Mouse (Mus musculus) hindbrain, embryonic 15.5 days (tissue): ENCODE measurements at regions not wholly inside any gene's neighbourhood (a gene's known extent, or its start where the extent isn't known, plus 50 kb on each side); places are given as distances from the start of the nearest gene placed in this dataset.

Experiments
- ATAC-seq: fragments of 200-750 bp; cut with Nextera tagmentation; 2 replicates; pipeline ENCODE4 v1.8.0; 2017; ENCODE audit warnings: low read depth, moderate number of reproducible peaks, moderate TSS enrichment; ENCODE audit not compliant: low FRiP score
- H3K27ac ChIP-seq: fragments of 300-500 bp; sonication (generic); replicated peaks from 2 replicates; pipeline ENCODE4 v1.5.1; 2015; ENCODE audit warnings: mild to moderate bottlenecking, inconsistent platforms
- H3K27me3 ChIP-seq: fragments of 300-500 bp; sonication (generic); 2 replicates; pipeline ENCODE4 v1.6.1; 2015; ENCODE audit warnings: control low read depth, inconsistent platforms
- H3K36me3 ChIP-seq: fragments of 300-500 bp; sonication (generic); 2 replicates; pipeline ENCODE4 v1.6.1; 2015; ENCODE audit warnings: control low read depth, inconsistent platforms
- H3K4me1 ChIP-seq: fragments of 300-500 bp; sonication (generic); replicated peaks from 2 replicates; pipeline ENCODE4 v1.6.1; 2015; ENCODE audit warnings: control low read depth, inconsistent platforms
- H3K4me2 ChIP-seq: fragments of 300-500 bp; sonication (generic); 2 replicates; pipeline ENCODE4 v1.6.1; 2015; ENCODE audit warnings: moderate library complexity, mild to moderate bottlenecking, inconsistent platforms
- H3K4me3 ChIP-seq: fragments of 300-500 bp; sonication (generic); 2 replicates; pipeline ENCODE4 v1.5.1; 2015; ENCODE audit warnings: mild to moderate bottlenecking, inconsistent platforms
- H3K9ac ChIP-seq: fragments of 300-500 bp; sonication (generic); 2 replicates; pipeline ENCODE4 v1.6.1; 2015; ENCODE audit warnings: inconsistent platforms
- H3K9me3 ChIP-seq: fragments of 300-500 bp; sonication (generic); 2 replicates; pipeline ENCODE4 v1.6.1; 2016; ENCODE audit warnings: control low read depth, inconsistent platforms
- WGBS: fragments of 180-500 bp; shearing (Covaris S2); methylation state at CpG from one replicate; pipeline ENCODE4 v1.1.7; 2015; 5-methylcytosine and 5-hydroxymethylcytosine counted together

DNA sequence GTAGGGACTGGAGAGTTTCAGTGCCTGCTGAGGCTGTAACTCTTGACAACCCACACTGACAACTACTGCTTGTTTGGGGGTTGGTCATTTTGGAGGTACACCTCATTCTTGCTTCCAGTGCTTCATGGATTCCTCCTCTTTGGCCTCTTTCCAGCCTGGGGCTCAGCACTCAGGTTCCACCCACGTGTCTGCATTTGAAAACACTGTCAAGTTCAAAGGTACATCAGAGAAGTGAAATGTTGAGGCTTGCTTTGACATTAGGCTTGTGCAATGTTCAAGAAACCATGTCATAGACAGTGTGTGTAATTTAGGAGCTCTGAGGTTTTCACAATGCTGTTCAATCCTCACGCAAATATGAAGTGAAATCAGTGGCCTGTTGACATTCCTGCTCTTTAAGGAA is 304.5 kb downstream of the Sox11 start:
- H3K36me3 ChIP-seq = no peaks in the 10 kb centered on the region
- H3K27ac ChIP-seq = no peak overlapping the region
- H3K9ac ChIP-seq = no peak overlapping the region
- no peak overlapping the region for H3K4me2 ChIP-seq
- 75% methylated on average over 2 of the region's 2 CpGs for WGBS
- ATAC-seq = no peak
- H3K4me3 ChIP-seq = no peak overlapping the region
- no peaks in the 10 kb centered on the region for H3K27me3 ChIP-seq
- no peaks in the 10 kb centered on the region for H3K4me1 ChIP-seq
- no peaks in the 10 kb centered on the region for H3K9me3 ChIP-seq

DNA sequence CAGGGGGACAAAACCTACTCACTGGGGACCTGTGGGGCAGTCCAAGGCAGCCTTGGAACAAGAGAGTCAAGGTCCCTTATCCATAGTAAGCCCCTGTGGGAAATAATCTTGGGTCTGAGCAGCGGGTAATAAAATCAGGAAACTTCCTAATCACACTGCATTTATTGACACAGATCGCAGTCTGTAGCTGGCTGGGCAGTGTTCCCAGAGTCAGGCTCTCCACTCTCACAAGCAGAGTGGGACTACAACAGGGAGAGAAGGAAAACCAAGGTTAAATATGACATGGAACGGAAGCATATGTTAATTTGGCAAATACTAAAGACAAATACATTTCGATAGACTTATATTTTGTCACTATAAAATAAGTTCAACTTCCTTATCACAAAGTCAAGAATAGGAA is 322.6 kb downstream of the Sox11 start:
- Histone ChIP-seq H3K4me3 (no peak overlapping the region), H3K4me2 (no peak overlapping the region), H3K9me3 (no peaks in the 10 kb centered on the region), H3K27me3 (no peaks in the 10 kb centered on the region), H3K36me3 (no peaks in the 10 kb centered on the region), H3K9ac (no peak overlapping the region), H3K27ac (peak overlapping the region; percentile 23; the same call in 1 of the 2 replicates), H3K4me1 (peaks cover 21% of the 10 kb centered on the region)
- ATAC-seq = no peak
- WGBS = 56% methylated on average over 4 of the region's 4 CpGs

DNA sequence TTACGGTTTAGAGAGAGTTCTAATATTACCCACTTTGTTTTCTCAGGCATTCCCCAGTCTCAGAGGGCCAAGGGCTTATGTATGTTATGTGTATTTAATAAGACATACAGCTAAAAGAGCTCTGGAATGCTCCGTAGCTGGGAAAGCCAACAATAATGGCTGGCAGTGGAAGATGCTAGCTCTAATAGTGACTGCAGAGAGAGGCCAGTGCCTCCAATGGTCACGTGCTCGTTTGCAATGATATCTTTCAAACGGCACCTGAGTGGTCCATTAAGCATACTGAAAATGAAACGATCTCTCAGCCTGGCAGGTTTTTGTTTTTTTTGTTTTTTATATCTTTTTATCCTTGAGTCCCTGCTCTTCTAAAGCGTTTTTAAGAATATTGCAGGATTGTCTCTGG is 324.0 kb downstream of the Sox11 start:
- Histone ChIP-seq H3K27me3 (no peaks in the 10 kb centered on the region), H3K9ac (no peak overlapping the region), H3K27ac (peak overlapping the region; percentile 72), H3K4me2 (peak overlapping the region; percentile 19), H3K4me1 (peaks cover 21% of the 10 kb centered on the region), H3K9me3 (no peaks in the 10 kb centered on the region), H3K36me3 (no peaks in the 10 kb centered on the region), H3K4me3 (no peak overlapping the region)
- 32% methylated on average over 7 of the region's 7 CpGs for WGBS
- ATAC-seq = peak; percentile 74; the same call in 1 of the 2 replicates

DNA sequence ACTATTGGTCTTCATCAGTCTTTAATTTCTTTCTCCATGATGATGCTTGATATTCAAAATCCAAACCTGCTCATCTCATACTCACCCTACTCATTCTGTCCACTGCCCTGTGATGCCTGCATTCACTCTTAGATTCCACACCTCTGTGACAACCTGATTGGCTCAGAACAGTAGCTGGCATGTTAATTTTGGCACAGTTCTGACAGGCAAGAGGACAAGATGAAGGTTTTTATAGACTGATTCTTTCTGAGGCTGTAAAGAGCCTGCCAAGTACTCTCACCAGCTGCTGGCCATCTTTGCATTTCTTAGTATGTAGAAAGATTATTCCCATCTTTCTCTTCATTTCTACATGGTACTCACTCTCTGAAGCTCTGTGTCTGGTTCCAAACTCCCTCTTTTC is 343.1 kb downstream of the Sox11 start:
- no peak overlapping the region for H3K9ac ChIP-seq
- H3K9me3 ChIP-seq = no peaks in the 10 kb centered on the region
- no peaks in the 10 kb centered on the region for H3K4me1 ChIP-seq
- no peak for ATAC-seq
- no peaks in the 10 kb centered on the region for H3K36me3 ChIP-seq
- H3K27ac ChIP-seq = no peak overlapping the region
- H3K4me3 ChIP-seq = no peak overlapping the region
- no peaks in the 10 kb centered on the region for H3K27me3 ChIP-seq
- no peak overlapping the region for H3K4me2 ChIP-seq

DNA sequence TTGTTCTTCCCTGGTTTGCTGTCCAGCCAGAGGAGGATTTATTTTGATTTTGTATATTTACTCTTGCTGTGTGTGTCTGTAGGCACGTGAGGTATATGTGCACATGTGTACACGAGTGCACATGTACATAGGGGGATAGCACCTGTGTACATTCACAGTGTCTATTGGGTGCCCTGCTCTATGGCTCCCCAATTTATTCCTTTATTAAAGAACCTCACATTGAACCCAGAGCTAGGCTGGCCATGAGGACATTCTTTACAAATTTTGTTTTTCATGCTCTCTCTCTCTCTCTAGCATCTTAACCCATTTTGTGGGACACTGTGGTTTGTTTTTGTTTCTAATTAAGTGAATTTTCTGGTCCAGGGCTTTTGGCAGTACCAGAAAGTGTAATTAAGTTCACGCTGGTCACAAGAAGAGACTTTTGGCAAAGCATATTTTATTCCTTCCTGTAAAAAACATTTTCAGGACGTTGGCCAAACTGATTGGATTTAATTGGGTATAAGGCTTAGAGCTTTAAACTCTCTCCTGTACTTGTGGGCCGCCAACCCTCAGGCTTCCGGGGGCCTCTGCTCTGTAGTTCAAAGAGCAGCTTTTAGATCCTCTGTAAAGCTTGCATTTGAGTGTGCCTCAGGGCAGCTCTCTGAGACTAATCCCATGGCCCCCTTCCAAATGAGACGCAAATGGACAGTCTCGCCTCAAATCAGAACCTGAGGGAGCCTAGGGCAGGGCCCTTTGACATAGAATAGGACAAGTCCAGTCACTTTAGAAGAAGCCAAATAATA is 365.9 kb downstream of the Sox11 start:
- Histone ChIP-seq H3K36me3 (no peaks in the 10 kb centered on the region), H3K9me3 (no peaks in the 10 kb centered on the region), H3K4me2 (no peak overlapping the region), H3K27me3 (no peaks in the 10 kb centered on the region), H3K27ac (no peak overlapping the region), H3K4me3 (no peak overlapping the region), H3K4me1 (no peaks in the 10 kb centered on the region), H3K9ac (no peak overlapping the region)
- no peak for ATAC-seq
- WGBS = 63% methylated on average over 8 of the region's 8 CpGs

DNA sequence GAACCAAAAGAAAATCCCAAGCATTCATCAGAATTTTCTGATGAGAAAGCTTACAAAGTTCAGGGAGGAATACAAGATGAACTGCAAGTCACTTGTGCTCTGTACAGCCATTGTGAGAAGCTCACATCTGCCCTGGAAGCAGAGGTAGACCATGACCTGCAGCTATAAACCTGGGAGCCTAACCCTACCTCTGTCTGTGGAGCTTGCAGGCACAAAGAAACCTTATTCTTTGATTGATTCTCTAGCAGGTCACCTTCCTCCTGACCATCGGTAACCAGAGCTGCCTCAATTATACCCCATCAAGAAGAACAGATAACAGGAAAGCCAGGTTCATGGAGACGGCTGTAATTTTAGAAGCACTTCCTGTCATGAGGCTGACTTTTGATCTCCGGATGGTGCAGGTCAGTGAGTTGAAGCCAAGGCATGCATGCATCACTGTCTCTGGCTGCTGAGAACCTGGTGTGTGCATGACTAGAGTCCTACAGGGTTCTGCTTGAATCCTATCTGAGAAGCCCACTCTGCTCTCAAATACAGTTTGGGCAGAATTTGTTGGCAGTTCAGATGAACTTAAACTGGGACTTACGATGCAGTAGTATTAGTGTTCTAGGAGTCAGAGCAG is 369.8 kb downstream of the Sox11 start:
- 86% methylated on average over 4 of the region's 4 CpGs for WGBS
- Histone ChIP-seq H3K36me3 (no peaks in the 10 kb centered on the region), H3K27ac (no peak overlapping the region), H3K9me3 (no peaks in the 10 kb centered on the region), H3K4me1 (no peaks in the 10 kb centered on the region), H3K4me2 (no peak overlapping the region), H3K27me3 (no peaks in the 10 kb centered on the region), H3K4me3 (no peak overlapping the region), H3K9ac (no peak overlapping the region)
- ATAC-seq = no peak

DNA sequence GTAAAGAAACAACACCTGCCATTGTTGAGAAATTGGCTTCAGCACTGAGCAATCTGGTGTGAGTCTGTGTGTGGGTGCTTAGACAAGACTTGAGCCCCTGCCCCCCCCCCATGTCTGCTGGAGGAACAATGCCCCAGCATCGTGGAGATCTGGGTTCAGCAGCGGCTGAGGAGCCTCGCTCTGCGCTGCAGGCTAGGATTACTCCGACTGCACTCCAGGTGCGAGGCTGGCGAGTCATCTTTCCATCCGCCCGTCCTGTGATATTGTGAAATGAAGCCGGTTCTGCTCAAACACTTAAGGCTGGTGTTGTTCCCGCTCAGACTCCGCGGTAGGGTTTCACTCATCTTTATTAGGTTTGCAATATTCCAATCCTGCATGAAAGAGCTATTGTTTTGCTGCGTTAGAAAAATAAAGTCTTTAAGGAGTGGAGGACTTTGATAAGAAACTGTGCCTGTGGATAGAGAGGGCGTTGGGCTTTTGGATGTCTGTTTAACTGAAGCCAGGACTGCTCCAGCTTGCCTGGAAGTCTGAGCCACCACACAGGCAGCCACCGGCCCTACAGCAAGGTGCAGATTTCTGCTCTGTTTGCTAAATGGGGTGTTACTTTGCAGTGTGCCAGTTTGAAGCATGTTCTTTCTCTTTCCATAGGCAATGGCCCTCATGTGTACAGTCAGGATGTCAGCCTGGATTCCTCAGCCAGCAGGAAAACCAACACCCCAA is 375.2 kb downstream of the Sox11 start:
- no peak overlapping the region for H3K9ac ChIP-seq
- WGBS = 70% methylated on average over 16 of the region's 16 CpGs
- no peak overlapping the region for H3K4me3 ChIP-seq
- no peaks in the 10 kb centered on the region for H3K36me3 ChIP-seq
- H3K4me2 ChIP-seq = no peak overlapping the region
- H3K27ac ChIP-seq = 0 out of 2 replicates have a peak overlapping the region, but pooled peaks have one; percentile 26
- H3K9me3 ChIP-seq = no peaks in the 10 kb centered on the region
- H3K4me1 ChIP-seq = 0 out of 2 replicates have a peak, but pooled peaks cover 4% of the 10 kb centered on the region
- ATAC-seq = no peak
- no peaks in the 10 kb centered on the region for H3K27me3 ChIP-seq

DNA sequence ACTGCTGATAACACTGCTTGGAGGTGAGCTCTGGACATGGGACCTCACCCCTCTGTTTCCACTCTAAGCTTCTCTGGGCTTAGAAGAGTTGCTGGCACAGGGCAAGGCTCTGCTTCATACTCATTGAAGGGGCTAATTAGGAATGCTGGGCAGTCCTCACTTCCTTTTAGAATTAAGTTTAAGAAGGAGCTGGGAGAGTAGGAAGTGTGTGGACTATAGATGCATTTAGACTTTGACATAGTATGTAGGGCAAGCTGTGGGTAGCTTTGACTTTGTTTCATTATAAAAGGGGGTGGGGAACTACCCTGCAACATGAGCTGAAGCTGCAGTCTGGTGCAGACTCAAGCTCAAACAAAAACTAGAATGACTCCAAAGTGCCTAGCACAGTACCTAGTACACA is 378.5 kb downstream of the Sox11 start:
- Histone ChIP-seq H3K27ac (no peak overlapping the region), H3K9me3 (no peaks in the 10 kb centered on the region), H3K36me3 (no peaks in the 10 kb centered on the region), H3K4me2 (no peak overlapping the region), H3K4me3 (no peak overlapping the region), H3K9ac (no peak overlapping the region), H3K27me3 (no peaks in the 10 kb centered on the region), H3K4me1 (0 out of 2 replicates have a peak, but pooled peaks cover 4% of the 10 kb centered on the region)
- ATAC-seq = no peak

DNA sequence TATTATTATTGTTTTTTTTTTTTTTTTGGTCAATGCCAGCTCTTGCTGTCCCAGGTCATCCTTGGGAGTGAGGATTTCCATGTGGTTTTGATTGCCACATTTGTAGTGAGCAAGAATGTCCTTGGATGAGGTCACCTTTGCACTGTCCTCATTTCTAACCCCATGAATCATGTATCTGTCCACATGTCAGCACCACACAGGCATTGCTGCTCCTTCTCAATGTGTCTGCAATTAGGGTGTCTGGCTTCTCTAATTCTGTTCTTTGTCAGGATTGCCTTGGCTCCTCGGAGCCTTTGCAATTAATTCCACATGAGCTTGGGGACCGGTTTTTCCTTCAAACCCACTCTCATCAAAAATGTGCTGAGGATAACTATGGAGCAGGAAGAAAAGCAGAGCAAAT is 402.5 kb downstream of the Sox11 start:
- no peak overlapping the region for H3K4me2 ChIP-seq
- WGBS = 40% methylated on average over 2 of the region's 2 CpGs
- no peaks in the 10 kb centered on the region for H3K27me3 ChIP-seq
- no peaks in the 10 kb centered on the region for H3K36me3 ChIP-seq
- no peak overlapping the region for H3K9ac ChIP-seq
- ATAC-seq = no peak
- H3K4me3 ChIP-seq = no peak overlapping the region
- H3K9me3 ChIP-seq = no peaks in the 10 kb centered on the region
- peaks cover 14% of the 10 kb centered on the region; the same call in 1 of the 2 replicates for H3K4me1 ChIP-seq
- no peak overlapping the region for H3K27ac ChIP-seq

DNA sequence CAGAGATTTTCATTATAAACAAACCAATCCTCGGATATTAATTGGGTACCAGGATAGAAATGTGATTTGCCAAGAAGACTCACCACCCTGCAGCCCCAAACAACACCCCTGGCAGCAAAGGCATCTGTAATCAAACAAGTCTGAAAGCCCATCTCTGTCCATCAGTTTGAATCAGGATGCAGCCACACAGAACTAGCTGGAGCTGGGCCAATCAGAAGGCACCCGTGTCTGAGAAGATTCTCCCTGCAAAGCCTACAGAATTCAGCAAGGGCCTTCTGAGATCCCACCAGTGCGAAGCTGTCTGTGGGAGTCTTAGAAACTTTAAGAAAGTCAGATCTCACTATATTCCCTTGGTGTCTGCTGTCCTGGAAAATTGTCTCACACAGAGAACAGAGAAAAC is 404.5 kb downstream of the Sox11 start:
- 61% methylated on average over 3 of the region's 3 CpGs for WGBS
- H3K27ac ChIP-seq = no peak overlapping the region
- H3K9ac ChIP-seq = no peak overlapping the region
- no peaks in the 10 kb centered on the region for H3K9me3 ChIP-seq
- no peak overlapping the region for H3K4me2 ChIP-seq
- no peak overlapping the region for H3K4me3 ChIP-seq
- no peak for ATAC-seq
- H3K36me3 ChIP-seq = no peaks in the 10 kb centered on the region
- peaks cover 14% of the 10 kb centered on the region; the same call in 1 of the 2 replicates for H3K4me1 ChIP-seq
- H3K27me3 ChIP-seq = no peaks in the 10 kb centered on the region

DNA sequence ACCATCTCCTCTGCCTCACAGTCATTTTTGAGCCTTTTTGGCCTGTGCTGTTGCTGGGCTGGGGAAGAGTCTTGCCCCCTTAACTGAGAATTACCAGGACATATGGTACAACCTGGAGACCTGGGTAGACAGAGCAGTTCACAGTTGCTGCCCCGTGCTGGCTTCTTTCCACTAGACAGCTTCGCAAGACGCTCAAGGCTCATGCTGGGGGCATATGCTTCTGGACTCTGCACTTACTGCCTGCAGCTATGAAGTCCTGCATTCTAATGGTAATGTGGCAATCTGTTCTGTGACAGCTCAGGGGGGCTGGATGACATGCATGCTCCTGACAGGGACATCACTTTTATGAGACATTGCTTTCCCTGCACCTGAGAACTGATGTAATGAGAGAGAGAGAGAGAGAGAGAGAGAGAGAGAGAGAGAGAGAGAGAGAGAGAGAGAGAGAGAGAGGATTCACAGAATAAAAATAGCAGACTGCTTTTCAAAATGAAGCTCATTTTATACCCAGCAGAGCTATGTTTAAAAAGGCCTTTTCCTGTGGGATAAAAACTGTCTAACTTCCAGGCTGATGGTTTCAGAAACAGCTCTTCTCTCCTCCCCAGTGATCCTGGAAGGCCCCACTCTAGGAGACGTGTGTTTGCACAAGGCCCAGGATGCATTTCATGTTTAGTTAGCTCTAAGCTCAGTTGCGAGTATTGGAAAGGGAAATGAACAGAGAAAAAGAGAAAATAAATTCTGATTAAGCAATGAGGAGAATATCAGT is 405.5 kb downstream of the Sox11 start:
- Histone ChIP-seq H3K4me1 (peaks cover 14% of the 10 kb centered on the region; the same call in 1 of the 2 replicates), H3K27ac (peak overlapping the region; percentile 36; the same call in 1 of the 2 replicates), H3K4me2 (no peak overlapping the region), H3K9ac (no peak overlapping the region), H3K9me3 (no peaks in the 10 kb centered on the region), H3K4me3 (no peak overlapping the region), H3K36me3 (no peaks in the 10 kb centered on the region), H3K27me3 (no peaks in the 10 kb centered on the region)
- peak; percentile 91 for ATAC-seq
- 22% methylated on average over 5 of the region's 5 CpGs for WGBS
